Mouse (Mus musculus) myocyte (in vitro differentiated cells): ENCODE measurements around the gene Msantd2. TPM values are rescaled to one million over a fixed set of nuclear protein-coding genes. Genes with fewer than 3 reads are reported as not detected.
A peak's percentile ranks its signal among the peaks of the same experiment; 100 is the strongest.

ENCODE experiments used
- H3K27me3 ChIP-seq: one replicate; pipeline ENCODE4 v1.6.1; 2011; ENCODE audit not compliant: control insufficient read depth, insufficient read depth, insufficient read length
- H3K36me3 ChIP-seq: one replicate; pipeline ENCODE4 v1.6.1; 2011; ENCODE audit not compliant: control insufficient read depth, insufficient read depth
- H3K4me2 ChIP-seq: one replicate; pipeline ENCODE4 v1.6.1; 2011; ENCODE audit warnings: low read depth, control low read depth
- H3K4me3 ChIP-seq: one replicate; pipeline ENCODE4 v1.5.1; 2011; ENCODE audit warnings: mild to moderate bottlenecking, control low read depth, moderate library complexity
- H3K79me2 ChIP-seq: one replicate; pipeline ENCODE4 v1.6.1; 2011; ENCODE audit not compliant: control insufficient read depth, insufficient read depth
- H3ac ChIP-seq: one replicate; pipeline ENCODE4 v1.6.1; 2011; ENCODE audit not compliant: control insufficient read depth, insufficient read length
- CEBPB ChIP-seq: IDR thresholded peaks from 2 replicates; pipeline ENCODE4 v1.6.1; 2011; ENCODE audit warnings: mild to moderate bottlenecking, moderate library complexity; ENCODE audit not compliant: poor library complexity, insufficient read depth, severe bottlenecking
- E2F4 ChIP-seq: IDR thresholded peaks from one replicate; pipeline ENCODE4 v1.6.1; 2011; ENCODE audit warnings: mild to moderate bottlenecking, control low read depth, moderate library complexity; ENCODE audit not compliant: insufficient read depth
- MAX ChIP-seq: IDR thresholded peaks from one replicate; pipeline ENCODE4 v1.6.1; 2011; ENCODE audit warnings: low read depth, mild to moderate bottlenecking, control low read depth
- MYOD1 ChIP-seq, 3 experiments: IDR thresholded peaks; one replicate each; pipeline ENCODE4 v1.6.1; 2011; ENCODE audit warnings: control low read depth in 2 of 3, low read depth in 2 of 3, mild to moderate bottlenecking in 2 of 3, moderate library complexity in 1 of 3; ENCODE audit not compliant: insufficient read length in 2 of 3, control insufficient read depth in 1 of 3
- MYOG ChIP-seq, 3 experiments: IDR thresholded peaks; one replicate each; pipeline ENCODE4 v1.6.1; 2011; ENCODE audit warnings: control low read depth in 2 of 3, low read depth in 2 of 3, mild to moderate bottlenecking in 2 of 3; ENCODE audit not compliant: insufficient read length in 2 of 3, control insufficient read depth in 1 of 3, insufficient read depth in 1 of 3
- POLR2A ChIP-seq: IDR thresholded peaks from one replicate; pipeline ENCODE4 v1.6.1; 2011; ENCODE audit warnings: low read depth, mild to moderate bottlenecking, control low read depth, moderate library complexity; ENCODE audit not compliant: insufficient read length
- POLR2AphosphoS2 ChIP-seq: IDR thresholded peaks from one replicate; pipeline ENCODE4 v1.6.1; 2011; ENCODE audit warnings: low read depth, control low read depth; ENCODE audit not compliant: insufficient read length
- REST ChIP-seq: IDR thresholded peaks from one replicate; pipeline ENCODE4 v1.6.1; 2011; ENCODE audit warnings: mild to moderate bottlenecking, control low read depth, moderate library complexity; ENCODE audit not compliant: insufficient read depth, insufficient read length
- SRF ChIP-seq: IDR thresholded peaks from one replicate; pipeline ENCODE4 v1.6.1; 2011; ENCODE audit warnings: low read depth; ENCODE audit not compliant: control insufficient read depth, insufficient read length
- TCF12 ChIP-seq: IDR thresholded peaks from one replicate; pipeline ENCODE4 v1.6.1; 2011; ENCODE audit warnings: mild to moderate bottlenecking, control low read depth; ENCODE audit not compliant: poor library complexity, insufficient read depth, severe bottlenecking
- TCF3 ChIP-seq: IDR thresholded peaks from one replicate; pipeline ENCODE4 v1.6.1; 2011; ENCODE audit warnings: low read depth, control low read depth; ENCODE audit not compliant: insufficient read length
- USF1 ChIP-seq: IDR thresholded peaks from one replicate; pipeline ENCODE4 v1.6.1; 2011; ENCODE audit warnings: low read depth, mild to moderate bottlenecking, control low read depth, moderate library complexity
- polyA plus RNA-seq: library from polyadenylated mRNA; unstranded; fragments of >200 nt; fragmentation: generic; extraction: Trizol; gene quantifications from one replicate; pipeline ENCODE4 v1.2.1, GENCODE M21; 2012; ENCODE audit warnings: missing spikeins

Gene Msantd2
- polyA plus RNA-seq, 1 experiment, result 4.0 TPM

DNA sequence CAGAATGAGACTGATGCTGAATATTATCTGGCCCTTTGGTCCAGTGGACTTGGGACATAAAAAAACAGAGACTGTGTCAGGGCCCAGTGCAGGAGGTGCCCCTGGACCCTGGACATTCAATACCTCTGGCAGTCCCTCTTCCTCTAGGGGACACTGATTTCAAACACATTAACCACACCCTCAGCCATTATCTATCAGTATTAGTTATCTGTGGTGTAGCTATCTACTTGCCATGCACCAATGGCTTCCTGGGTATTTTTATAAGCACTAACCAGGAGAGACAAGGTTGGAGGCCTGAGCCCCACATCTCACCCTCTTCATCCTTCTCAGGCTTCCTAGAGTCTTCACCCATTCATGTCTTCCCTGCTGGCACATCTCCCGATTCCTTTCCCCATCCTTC lies 61.3 kb downstream of the Msantd2 start:
- Histone ChIP-seq H3K27me3 (peaks cover 5% of the 10 kb centered on the region), H3K79me2 (no peaks in the 10 kb centered on the region), H3K4me2 (no peak overlapping the region), H3K36me3 (no peaks in the 10 kb centered on the region), H3ac (no peak overlapping the region), H3K4me3 (no peak overlapping the region)
- TF ChIP-seq TCF12 (no peak), POLR2AphosphoS2 (no peak), MYOG (IDR thresholded peaks at IDR 0.05; ENCODE audit: control insufficient read depth in 1 of 3, insufficient read depth in 1 of 3, insufficient read length in 2 of 3, low read depth in 2 of 3) (no peak), MYOD1 (IDR thresholded peaks at IDR 0.05; ENCODE audit: control insufficient read depth in 1 of 3, insufficient read length in 2 of 3, low read depth in 2 of 3) (no peak), REST (no peak), SRF (no peak), MAX (no peak), CEBPB (no peak), E2F4 (no peak), POLR2A (no peak)

GRCm38 (mm10) chr9:37551751-37552531 lies 62.8 kb downstream of the Msantd2 start:
- H3K27me3 ChIP-seq, result peaks cover 5% of the 10 kb centered on the region
- H3K4me2 ChIP-seq, result peak overlapping the region; percentile 62

GRCm38 (mm10) chr9:37552536-37553293 lies 63.6 kb downstream of the Msantd2 start, which contains the start of gene Nrgn:
Nrgn (minus strand) TSS chr9:37552904.
- H3K27me3 ChIP-seq, result peaks cover 5% of the 10 kb centered on the region
- TF ChIP-seq MYOG (IDR thresholded peaks at IDR 0.05; ENCODE audit: control insufficient read depth in 1 of 3, insufficient read depth in 1 of 3, insufficient read length in 2 of 3, low read depth in 2 of 3) (no peak), POLR2AphosphoS2 (no peak), SRF (no peak), REST (no peak), MYOD1 (IDR thresholded peaks at IDR 0.05; ENCODE audit: control insufficient read depth in 1 of 3, insufficient read length in 2 of 3, low read depth in 2 of 3) (no peak), TCF12 (no peak), CEBPB (no peak), E2F4 (no peak), POLR2A (no peak), MAX (no peak), USF1 (no peak), TCF3 (no peak)

More at GRCm38 (mm10) chr9:37551751-37552531, 62.8 kb downstream of the Msantd2 start:
- Histone ChIP-seq H3ac (no peak overlapping the region), H3K36me3 (no peaks in the 10 kb centered on the region), H3K79me2 (no peaks in the 10 kb centered on the region), H3K4me3 (no peak overlapping the region)
- TF ChIP-seq POLR2AphosphoS2, result no peak
- TF ChIP-seq MYOD1 (IDR thresholded peaks at IDR 0.05; ENCODE audit: control insufficient read depth in 1 of 3, insufficient read length in 2 of 3, low read depth in 2 of 3), result no peak
- no peak for TF ChIP-seq POLR2A
- no peak for TF ChIP-seq E2F4
- no peak for TF ChIP-seq REST
- no peak for TF ChIP-seq TCF12
- TF ChIP-seq SRF, result no peak
- TF ChIP-seq CEBPB, result no peak
- TF ChIP-seq MAX, result no peak
- no peak for TF ChIP-seq USF1
- TF ChIP-seq TCF3, result no peak
- no peak for TF ChIP-seq MYOG (IDR thresholded peaks at IDR 0.05; ENCODE audit: control insufficient read depth in 1 of 3, insufficient read depth in 1 of 3, insufficient read length in 2 of 3, low read depth in 2 of 3)

GRCm38 (mm10) chr9:37554279-37554678 lies 65.2 kb downstream of the Msantd2 start:
- TF ChIP-seq REST, result no peak
- no peak for TF ChIP-seq CEBPB
- TF ChIP-seq TCF12, result no peak
- TF ChIP-seq MAX, result no peak
- TF ChIP-seq POLR2AphosphoS2, result no peak
- TF ChIP-seq USF1, result no peak
- no peak for TF ChIP-seq MYOG (IDR thresholded peaks at IDR 0.05; ENCODE audit: control insufficient read depth in 1 of 3, insufficient read depth in 1 of 3, insufficient read length in 2 of 3, low read depth in 2 of 3)
- no peak for TF ChIP-seq POLR2A
- TF ChIP-seq TCF3, result no peak
- TF ChIP-seq MYOD1 (IDR thresholded peaks at IDR 0.05; ENCODE audit: control insufficient read depth in 1 of 3, insufficient read length in 2 of 3, low read depth in 2 of 3), result no peak
- no peak for TF ChIP-seq E2F4
- TF ChIP-seq SRF, result no peak
- no peak overlapping the region for H3ac ChIP-seq
- H3K4me2 ChIP-seq, result no peak overlapping the region
- H3K4me3 ChIP-seq, result no peak overlapping the region
- H3K36me3 ChIP-seq, result no peaks in the 10 kb centered on the region
- peaks cover 5% of the 10 kb centered on the region for H3K27me3 ChIP-seq
- no peaks in the 10 kb centered on the region for H3K79me2 ChIP-seq

More at GRCm38 (mm10) chr9:37552536-37553293, 63.6 kb downstream of the Msantd2 start, which contains the start of gene Nrgn:
- no peak within 1 kb of the TSS for H3ac ChIP-seq
- H3K4me3 ChIP-seq, result no peak within 1 kb of the TSS
- H3K79me2 ChIP-seq, result no peaks in the 10 kb centered on the region
- no peaks in the 10 kb centered on the region for H3K36me3 ChIP-seq
- H3K4me2 ChIP-seq, result peak within 1 kb of the TSS; percentile 62
